Mouse (Mus musculus) heart, embryonic 12.5 days (tissue): ENCODE data around the gene Ell3. TPM values are rescaled to one million over a fixed set of nuclear protein-coding genes. Genes with fewer than 3 reads are reported as not detected.
A peak's percentile ranks its signal among the peaks of the same experiment; 100 is the strongest.
"Not testable (repeated sequence)": the region's sequence is repeated elsewhere in the genome, so short reads cannot be mapped to it uniquely, and the experiment has no call there.

Experiments used
- ATAC-seq: fragments of 200-750 bp; cut with Nextera tagmentation; 2 replicates; pipeline ENCODE4 v1.8.0; 2017; ENCODE audit warnings: moderate TSS enrichment, moderate library complexity; ENCODE audit not compliant: insufficient number of reproducible peaks, low FRiP score
- H3K27ac ChIP-seq: fragments of 300-500 bp; sonication (generic); 2 replicates; pipeline ENCODE4 v1.5.1; 2016; ENCODE audit warnings: mild to moderate bottlenecking, moderate library complexity; ENCODE audit not compliant: poor library complexity, severe bottlenecking
- H3K27me3 ChIP-seq: fragments of 300-500 bp; sonication (generic); replicated peaks from 2 replicates; pipeline ENCODE4 v1.6.1; 2016; ENCODE audit warnings: mild to moderate bottlenecking, moderate library complexity
- H3K36me3 ChIP-seq: fragments of 300-500 bp; sonication (generic); 2 replicates; pipeline ENCODE4 v1.6.1; 2016; ENCODE audit warnings: mild to moderate bottlenecking, moderate library complexity
- H3K4me1 ChIP-seq: fragments of 300-500 bp; sonication (generic); replicated peaks from 2 replicates; pipeline ENCODE4 v1.6.1; 2016; ENCODE audit warnings: mild to moderate bottlenecking
- H3K4me2 ChIP-seq: fragments of 300-500 bp; sonication (generic); 2 replicates; pipeline ENCODE4 v1.6.1; 2016; ENCODE audit warnings: mild to moderate bottlenecking, moderate library complexity
- H3K4me3 ChIP-seq: fragments of 300-500 bp; sonication (generic); 2 replicates; pipeline ENCODE4 v1.5.1; 2016; ENCODE audit warnings: mild to moderate bottlenecking
- H3K9ac ChIP-seq: fragments of 300-500 bp; sonication (generic); 2 replicates; pipeline ENCODE4 v1.6.1; 2016; ENCODE audit warnings: mild to moderate bottlenecking, moderate library complexity
- H3K9me3 ChIP-seq: fragments of 300-500 bp; sonication (generic); replicated peaks from 2 replicates; pipeline ENCODE4 v1.6.1; 2016; ENCODE audit warnings: mild to moderate bottlenecking, moderate library complexity
- WGBS: fragments of 180-500 bp; shearing (Covaris S2); methylation state at CpG from one replicate; pipeline ENCODE4 v1.1.7; 2016; 5-methylcytosine and 5-hydroxymethylcytosine counted together
- polyA plus RNA-seq: library from polyadenylated mRNA; unstranded; fragments of >200 nt; fragmentation: Nextera tagmentation; extraction: Ambion mirVana; gene quantifications from 2 replicates; pipeline ENCODE4 v1.2.1, GENCODE M21; 2016

Ell3 gene
- 1.0 and 1.4 TPM in 2 replicates for polyA plus RNA-seq

GRCm38 (mm10) chr2:121444178-121444577, at the start of gene Ell3:
Gene Ell3 (minus strand): TSS chr2:121444278.
- Histone ChIP-seq H3K4me2 (peak within 1 kb of the TSS; percentile 97), H3K4me1 (peaks cover 27% of the 10 kb centered on the region), H3K27ac (no peak within 1 kb of the TSS), H3K9me3 (no peaks in the 10 kb centered on the region), H3K36me3 (peaks cover 9% of the 10 kb centered on the region), H3K9ac (no peak within 1 kb of the TSS), H3K4me3 (peak within 1 kb of the TSS; percentile 59; the same call in 1 of the 2 replicates), H3K27me3 (peaks cover 12% of the 10 kb centered on the region; the same call in 1 of the 2 replicates)
- WGBS = 84% methylated on average over 1 of the region's 1 CpGs
- no peak for ATAC-seq

GRCm38 (mm10) chr2:121484403-121484802, 40.3 kb upstream of the Ell3 start:
- not testable (repeated sequence) for H3K36me3 ChIP-seq, H3K4me1 ChIP-seq, H3K27me3 ChIP-seq, H3K4me3 ChIP-seq, H3K27ac ChIP-seq, H3K4me2 ChIP-seq, H3K9ac ChIP-seq, H3K9me3 ChIP-seq, ATAC-seq
- WGBS = 61% methylated on average over 2 of the region's 2 CpGs

GRCm38 (mm10) chr2:121483576-121483975, 39.5 kb upstream of the Ell3 start:
- no peak for ATAC-seq
- WGBS = 74% methylated on average over 8 of the region's 8 CpGs
- Histone ChIP-seq H3K4me1 (no peaks in the 10 kb centered on the region), H3K36me3 (no peaks in the 10 kb centered on the region), H3K9ac (no peak overlapping the region), H3K4me3 (no peak overlapping the region), H3K27ac (no peak overlapping the region), H3K9me3 (no peaks in the 10 kb centered on the region), H3K4me2 (no peak overlapping the region), H3K27me3 (no peaks in the 10 kb centered on the region; the same call in 1 of the 2 replicates)

- H3K4me2 ChIP-seq, H3K27me3 ChIP-seq, H3K4me3 ChIP-seq, ATAC-seq, H3K36me3 ChIP-seq, H3K9me3 ChIP-seq, H3K9ac ChIP-seq, H3K4me1 ChIP-seq, H3K27ac ChIP-seq: not testable (repeated sequence)
- 81% methylated on average over 13 of the region's 13 CpGs for WGBS
Measured at GRCm38 (mm10) chr2:121480916-121481315, 36.8 kb upstream of the Ell3 start.

GRCm38 (mm10) chr2:121480498-121480897, 36.4 kb upstream of the Ell3 start:
- H3K9ac ChIP-seq = no peak overlapping the region
- WGBS = 60% methylated on average over 3 of the region's 3 CpGs
- no peak overlapping the region for H3K27ac ChIP-seq
- H3K9me3 ChIP-seq = no peaks in the 10 kb centered on the region
- no peak for ATAC-seq
- no peak overlapping the region for H3K4me2 ChIP-seq
- no peaks in the 10 kb centered on the region; the same call in 1 of the 2 replicates for H3K27me3 ChIP-seq
- no peaks in the 10 kb centered on the region for H3K4me1 ChIP-seq
- H3K36me3 ChIP-seq = peaks cover 3% of the 10 kb centered on the region; the same call in 1 of the 2 replicates
- H3K4me3 ChIP-seq = no peak overlapping the region

- WGBS = 76% methylated on average over 3 of the region's 3 CpGs
Measured at GRCm38 (mm10) chr2:121477491-121478266, 33.6 kb upstream of the Ell3 start.

GRCm38 (mm10) chr2:121475306-121475705, 31.2 kb upstream of the Ell3 start:
- H3K4me2 ChIP-seq, ATAC-seq, H3K4me3 ChIP-seq, H3K27ac ChIP-seq, H3K36me3 ChIP-seq, H3K27me3 ChIP-seq, H3K9me3 ChIP-seq, H3K4me1 ChIP-seq, H3K9ac ChIP-seq: not testable (repeated sequence)
- 90% methylated on average over 2 of the region's 2 CpGs for WGBS

More at GRCm38 (mm10) chr2:121477491-121478266, 33.6 kb upstream of the Ell3 start:
- Histone ChIP-seq H3K4me1 (peaks cover 3% of the 10 kb centered on the region; the same call in 1 of the 2 replicates), H3K4me3 (no peak overlapping the region), H3K27ac (no peak overlapping the region), H3K36me3 (peaks cover 3% of the 10 kb centered on the region; the same call in 1 of the 2 replicates), H3K9ac (no peak overlapping the region), H3K27me3 (no peaks in the 10 kb centered on the region), H3K4me2 (no peak overlapping the region), H3K9me3 (no peaks in the 10 kb centered on the region)
- ATAC-seq = no peak

- peak overlapping the region; percentile 58; the same call in 1 of the 2 replicates for H3K27ac ChIP-seq
- H3K27me3 ChIP-seq = no peaks in the 10 kb centered on the region
- ATAC-seq = peak; percentile 16
- H3K4me3 ChIP-seq = peak overlapping the region; percentile 80
- peak overlapping the region; percentile 97 for H3K4me2 ChIP-seq
- H3K36me3 ChIP-seq = peaks cover 8% of the 10 kb centered on the region; the same call in 1 of the 2 replicates
- 30% methylated on average over 8 of the region's 8 CpGs for WGBS
- H3K9me3 ChIP-seq = no peaks in the 10 kb centered on the region
- peak overlapping the region; percentile 83; the same call in 1 of the 2 replicates for H3K9ac ChIP-seq
- H3K4me1 ChIP-seq = peaks cover 3% of the 10 kb centered on the region; the same call in 1 of the 2 replicates
Measured at GRCm38 (mm10) chr2:121474180-121474535, 30.1 kb upstream of the Ell3 start.

- ATAC-seq = peak; percentile 92
- 4% methylated on average over 41 of the region's 41 CpGs for WGBS
- not testable (repeated sequence) for H3K4me1 ChIP-seq, H3K36me3 ChIP-seq, H3K9me3 ChIP-seq, H3K27me3 ChIP-seq
- H3K4me3 ChIP-seq = peak within 1 kb of the TSS; percentile 80
- peak within 1 kb of the TSS; percentile 58 for H3K27ac ChIP-seq
- H3K4me2 ChIP-seq = peak within 1 kb of the TSS; percentile 97
- H3K9ac ChIP-seq = peak within 1 kb of the TSS; percentile 83
Measured at GRCm38 (mm10) chr2:121473301-121474179, 29.5 kb upstream of the Ell3 start, which contains the start of gene Mfap1b. Gene Mfap1b (minus strand): TSS chr2:121474067.

- not testable (repeated sequence) for H3K27me3 ChIP-seq, H3K27ac ChIP-seq, H3K4me3 ChIP-seq, H3K9ac ChIP-seq, H3K4me1 ChIP-seq, H3K36me3 ChIP-seq, H3K9me3 ChIP-seq, ATAC-seq
- H3K4me2 ChIP-seq = peak overlapping the region; percentile 97; the same call in 1 of the 2 replicates
- WGBS = 89% methylated on average over 3 of the region's 3 CpGs
Measured at GRCm38 (mm10) chr2:121472783-121473182, 28.7 kb upstream of the Ell3 start.

GRCm38 (mm10) chr2:121468982-121469381, 24.9 kb upstream of the Ell3 start:
- not testable (repeated sequence) for H3K4me1 ChIP-seq, H3K27me3 ChIP-seq, H3K4me2 ChIP-seq, H3K4me3 ChIP-seq, H3K9me3 ChIP-seq, H3K36me3 ChIP-seq, H3K27ac ChIP-seq, H3K9ac ChIP-seq, ATAC-seq
- 84% methylated on average over 4 of the region's 6 CpGs for WGBS
